8 mouse cellular contexts compared by ENCODE assay signal in the genomic region with DNA sequence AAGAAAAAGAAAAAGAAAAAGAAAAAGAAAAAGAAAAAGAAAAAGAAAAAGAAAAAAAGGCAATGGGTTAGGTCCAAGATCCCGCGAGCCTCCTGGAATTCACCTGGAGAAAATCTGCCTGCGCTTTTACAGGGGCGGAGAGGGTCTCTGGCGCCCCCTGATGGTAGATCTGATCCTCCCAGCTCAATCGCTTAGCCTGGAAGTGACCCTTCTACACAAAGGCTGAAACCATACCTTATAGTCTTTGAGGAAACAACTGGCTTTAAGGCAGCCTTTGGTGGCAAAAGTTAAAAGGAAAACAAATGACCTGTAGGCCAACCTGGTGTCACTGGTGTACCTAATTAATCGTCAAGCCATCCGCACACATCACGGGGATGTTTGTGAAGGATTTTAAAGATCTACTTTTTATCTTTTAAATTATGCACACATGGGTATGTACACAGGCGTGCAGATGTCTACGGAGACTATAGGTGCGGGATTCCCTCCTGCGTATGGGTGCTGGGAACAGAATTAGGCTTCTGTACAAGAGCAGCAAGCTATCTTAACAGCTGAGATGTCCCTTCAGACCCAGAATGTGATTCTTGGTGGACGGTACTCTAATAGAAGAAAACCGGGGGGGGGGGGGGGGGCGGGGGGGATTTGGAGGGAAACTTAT. TPM values are rescaled to one million over a fixed set of nuclear protein-coding genes. Genes with fewer than 3 reads are reported as not detected.
DNase-seq lines count a peak whose midpoint lies in the region; ATAC-seq and TF ChIP-seq lines count a peak whose summit lies in the region.

No protein-coding gene starts in this region.

- H3K9me3 ChIP-seq in G1E (replicated peaks): no peaks in the 10 kb centered on the region
- no peaks in the 10 kb centered on the region for H3K9me3 ChIP-seq in forebrain, embryonic 12.5 days

- H3K36me3 ChIP-seq in G1E (replicated peaks): no peaks in the 10 kb centered on the region
- H3K36me3 ChIP-seq in forebrain, embryonic 12.5 days (replicated peaks): no peaks in the 10 kb centered on the region

- H3K4me1 ChIP-seq in G1E (ENCODE audit: insufficient read depth, low read depth, low read length): peaks cover 10% of the 10 kb centered on the region
- peaks cover 8% of the 10 kb centered on the region for H3K4me1 ChIP-seq in forebrain, embryonic 12.5 days

- peak; percentile 48 for DNase-seq in G1E (ENCODE audit: low spot score)
- peak; percentile 61 for DNase-seq in c-Kit-positive CD71-negative TER-119-negative erythroid progenitor cells, embryonic 14.5 days (ENCODE audit: low read depth)
- DNase-seq in layer of hippocampus, adult 9-10 months (ENCODE audit: low spot score): peak; percentile 17
- peak; percentile 75 for DNase-seq in lung, postnatal 25 days (ENCODE audit: low spot score)
- DNase-seq in ovary, postnatal 36 days (ENCODE audit: low spot score): peak; percentile 75

- peaks cover 42% of the 10 kb centered on the region for H3K27me3 ChIP-seq in G1E (ENCODE audit: insufficient read depth, low read length)
- H3K27me3 ChIP-seq in forebrain, embryonic 12.5 days: peaks cover 17% of the 10 kb centered on the region

- H3K27ac ChIP-seq in forebrain, embryonic 12.5 days: no peak overlapping the region

- TF ChIP-seq CTCF in G1E (IDR thresholded peaks at IDR 0.05; ENCODE audit: low read depth, low read length): peak; percentile 73

- H3K9ac ChIP-seq in forebrain, embryonic 12.5 days: no peak overlapping the region

- ATAC-seq in G1E (ENCODE audit: extremely low read depth, insufficient number of reproducible peaks, low FRiP score, poor library complexity, severe bottlenecking): peak; percentile 48; the same call in 1 of the 2 replicates
- peak; percentile 57; the same call in 1 of the 2 replicates for ATAC-seq in forebrain, embryonic 12.5 days (ENCODE audit: low FRiP score)
- peak; percentile 55 to 77; a peak in 2 of 4 replicates for ATAC-seq in hematopoietic stem cell, adult 5-6 weeks (replicated peaks in 1 of 2; ENCODE audit: insufficient read depth in 1 of 2, low FRiP score in 2 of 2, low TSS enrichment in 1 of 2, low read depth in 1 of 2, poor library complexity in 2 of 2, severe bottlenecking in 2 of 2)
- ATAC-seq in erythroid progenitor cell, adult 5-6 weeks (replicated peaks; ENCODE audit: low FRiP score, poor library complexity, severe bottlenecking): no peak

- 33% methylated on average over 16 of the region's 16 CpGs for WGBS in forebrain, embryonic 12.5 days

- H3K4me2 ChIP-seq in forebrain, embryonic 12.5 days: peak overlapping the region; percentile 93

- no peak overlapping the region for H3K4me3 ChIP-seq in G1E (ENCODE audit: low read depth, low read length)
- no peak overlapping the region for H3K4me3 ChIP-seq in forebrain, embryonic 12.5 days (replicated peaks)

RNA-seq across cellular contexts. Expression of a gene that starts 0.9 kb away (rescaled TPM):
- not detected in 2 replicates for total RNA-seq in G1E (2014; fragmentation: Nextera tagmentation)
- total RNA-seq in G1E (2017): 0.05 TPM in 1 of 2 replicates, not detected in the other
- polyA plus RNA-seq in G1E (2012): not detected in 2 replicates
- 0.06 and 0.13 TPM in 2 replicates for polyA plus RNA-seq in forebrain, embryonic 12.5 days (2016; fragmentation: Nextera tagmentation; extraction: Ambion mirVana)
- total RNA-seq in hematopoietic stem cell, adult 5-6 weeks (2017): 0.13 TPM in 1 of 2 replicates, not detected in the other
- not detected in 2 replicates for total RNA-seq in erythroid progenitor cell, adult 5-6 weeks (2015; ENCODE audit: low replicate concordance)
- not detected in 2 replicates for total RNA-seq in erythroid progenitor cell, adult 5-6 weeks (2017; ENCODE audit: low replicate concordance)

Comparison
In these comparisons a context has a peak if more than half of its experiments do, and no peak if none do; other contexts are left out.
1. DNase-seq: peak in every context shown above with its lines; median percentile 75 in lung, postnatal 25 days; 75 in ovary, postnatal 36 days; 61 in c-Kit-positive CD71-negative TER-119-negative erythroid progenitor cells, embryonic 14.5 days; 48 in G1E; 17 in layer of hippocampus, adult 9-10 months.